Mouse (Mus musculus) heart, postnatal 0 days (tissue): ENCODE results near the gene Slamf1. TPM values are rescaled to one million over a fixed set of nuclear protein-coding genes. Genes with fewer than 3 reads are reported as not detected.

ENCODE experiments used
- ATAC-seq: fragments of 200-750 bp; cut with Nextera tagmentation; 2 replicates; pipeline ENCODE4 v1.8.0; 2017; ENCODE audit warnings: low read depth, moderate number of reproducible peaks, moderate library complexity; ENCODE audit not compliant: insufficient read depth
- DNase-seq: peaks from one replicate; pipeline ENCODE4 v3.0.0-alpha.2; 2016; ENCODE audit warnings: low spot score
- H3K27ac ChIP-seq: fragments of 300-500 bp; sonication (generic); 2 replicates; pipeline ENCODE4 v1.5.1; 2014; ENCODE audit warnings: low read depth, mild to moderate bottlenecking
- H3K27me3 ChIP-seq: fragments of 300-500 bp; sonication (generic); 2 replicates; pipeline ENCODE4 v1.6.1; 2014; ENCODE audit warnings: low read length, mixed read lengths; ENCODE audit not compliant: control insufficient read depth, insufficient read depth
- H3K36me3 ChIP-seq: fragments of 300-500 bp; sonication (generic); replicated peaks from 2 replicates; pipeline ENCODE4 v1.6.1; 2014; ENCODE audit warnings: low read length, mixed read lengths; ENCODE audit not compliant: control insufficient read depth, insufficient read depth
- H3K4me1 ChIP-seq: fragments of 300-500 bp; sonication (generic); 2 replicates; pipeline ENCODE4 v1.6.1; 2014; ENCODE audit warnings: antibody characterized with exemption; ENCODE audit not compliant: control insufficient read depth, insufficient read depth
- H3K4me2 ChIP-seq: fragments of 300-500 bp; sonication (generic); 2 replicates; pipeline ENCODE4 v1.6.1; 2014; ENCODE audit warnings: low read depth, mild to moderate bottlenecking, low read length, moderate library complexity
- H3K4me3 ChIP-seq: fragments of 300-500 bp; sonication (generic); 2 replicates; pipeline ENCODE4 v1.5.1; 2014; ENCODE audit warnings: low read depth, low read length
- H3K9ac ChIP-seq: fragments of 300-500 bp; sonication (generic); replicated peaks from 2 replicates; pipeline ENCODE4 v1.6.1; 2014; ENCODE audit warnings: low read depth, low read length, mixed read lengths
- H3K9me3 ChIP-seq: fragments of 300-500 bp; sonication (generic); replicated peaks from 2 replicates; pipeline ENCODE4 v1.6.1; 2016; ENCODE audit warnings: low read length; ENCODE audit not compliant: control insufficient read depth
- CTCF ChIP-seq: IDR thresholded peaks from 2 replicates; pipeline ENCODE4 v1.5.1; 2016; ENCODE audit warnings: antibody characterized with exemption, control low read depth, low read depth
- EP300 ChIP-seq: IDR thresholded peaks from 2 replicates; pipeline ENCODE4 v1.6.1; 2016; ENCODE audit warnings: antibody characterized with exemption, low read depth
- WGBS: fragments of 180-500 bp; shearing (Covaris S2); extraction: QIAGEN DNeasy Blood & Tissue Kit; methylation state at CpG from one replicate; pipeline ENCODE4 v1.1.7; 2014; 5-methylcytosine and 5-hydroxymethylcytosine counted together
- polyA plus RNA-seq: library from polyadenylated mRNA; unstranded; fragments of >200 nt; fragmentation: Nextera tagmentation; extraction: Ambion mirVana; gene quantifications from 2 replicates; pipeline ENCODE4 v1.2.1, GENCODE M21; 2015
- total RNA-seq: library from RNA; depleted of rRNA; stranded (reverse); fragments of >200 nt; gene quantifications from 2 replicates; pipeline ENCODE4 v1.2.3, GENCODE M21; 2014; ENCODE audit warnings: low replicate concordance; rRNA removed

The Slamf1 gene
- total RNA-seq (0.15 TPM in 1 of 2 replicates, not detected in the other), polyA plus RNA-seq (0.10 and 0.14 TPM in 2 replicates)

DNA sequence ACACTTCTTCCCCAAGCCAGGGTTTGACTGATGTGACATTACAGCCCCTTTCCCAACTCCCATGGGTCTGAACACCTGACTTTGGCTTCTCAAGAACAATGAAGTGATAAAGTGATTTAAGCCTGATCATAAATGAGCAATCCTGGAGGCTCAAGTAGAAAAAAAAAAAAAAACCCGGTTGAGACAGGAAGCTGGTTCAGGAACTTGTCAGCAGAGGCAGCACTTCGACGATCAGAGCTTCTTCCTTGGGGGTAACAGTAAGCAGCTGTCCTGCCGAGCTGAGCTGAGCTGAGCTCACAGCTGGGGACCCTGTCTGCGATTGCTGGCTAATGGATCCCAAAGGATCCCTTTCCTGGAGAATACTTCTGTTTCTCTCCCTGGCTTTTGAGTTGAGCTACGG lies at the start of gene Slamf1:
Slamf1 (plus strand) TSS at position 230 of the 400 bp plus-strand sequence.
- ATAC-seq (no peak), DNase-seq (no peak)
- no peak within 1 kb of the TSS for H3K9ac ChIP-seq
- H3K9me3 ChIP-seq = no peaks in the 10 kb centered on the region
- TF ChIP-seq EP300 (no peak), CTCF (no peak)
- H3K4me1 ChIP-seq = peaks cover 13% of the 10 kb centered on the region
- H3K27me3 ChIP-seq = no peaks in the 10 kb centered on the region
- no peak within 1 kb of the TSS for H3K27ac ChIP-seq
- peak within 1 kb of the TSS; percentile 27; the same call in 1 of the 2 replicates for H3K4me2 ChIP-seq
- no peak within 1 kb of the TSS; the same call in 1 of the 2 replicates for H3K4me3 ChIP-seq
- no peaks in the 10 kb centered on the region for H3K36me3 ChIP-seq
- WGBS = 27% methylated on average over 6 of the region's 6 CpGs

DNA sequence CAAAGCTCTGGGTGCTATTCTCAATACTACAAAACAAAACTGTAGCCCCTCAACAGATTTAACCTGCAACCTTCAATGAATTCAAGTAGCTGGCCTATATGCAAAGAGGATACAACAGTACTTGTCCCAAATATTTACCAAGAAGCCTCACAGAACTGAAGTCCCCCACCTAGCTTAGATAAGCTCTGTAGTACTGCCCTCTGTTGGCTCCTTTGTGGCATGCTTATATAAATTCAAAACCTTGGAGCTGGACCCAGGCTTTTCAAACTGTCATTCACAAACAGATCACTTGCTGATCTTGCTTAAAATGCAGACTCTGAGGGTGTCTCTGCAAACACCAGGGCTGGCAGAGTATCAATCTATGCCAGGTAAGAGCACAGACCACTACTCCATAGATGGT lies 35.7 kb upstream of the Slamf1 start:
- Histone ChIP-seq H3K9ac (no peak overlapping the region), H3K27ac (no peak overlapping the region), H3K27me3 (no peaks in the 10 kb centered on the region), H3K4me1 (no peaks in the 10 kb centered on the region), H3K4me3 (no peak overlapping the region), H3K9me3 (no peaks in the 10 kb centered on the region), H3K4me2 (no peak overlapping the region), H3K36me3 (no peaks in the 10 kb centered on the region)
- no peak for TF ChIP-seq CTCF
- no peak for TF ChIP-seq EP300
- DNase-seq (no peak), ATAC-seq (no peak)

DNA sequence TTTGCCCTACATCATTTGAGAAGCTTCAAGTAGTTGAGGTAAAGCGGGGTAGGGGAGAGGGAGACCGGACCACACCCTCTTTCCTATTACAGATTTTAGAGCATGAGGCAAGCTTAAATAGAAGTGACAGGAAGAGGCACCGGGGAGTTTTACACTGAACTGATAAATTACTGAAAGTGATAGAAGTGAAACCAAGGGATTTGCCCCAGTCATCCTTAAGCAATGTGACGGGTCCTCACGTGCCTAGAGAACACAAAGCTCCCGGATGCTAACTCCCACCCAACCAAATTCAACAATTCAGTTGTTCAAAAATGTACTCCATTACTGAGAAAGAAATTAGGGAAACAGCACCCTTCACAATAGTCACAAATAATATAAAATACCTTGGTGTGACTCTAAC lies 32.0 kb upstream of the Slamf1 start:
- DNase-seq = no peak
- Histone ChIP-seq H3K9me3 (no peaks in the 10 kb centered on the region), H3K9ac (no peak overlapping the region), H3K4me2 (no peak overlapping the region), H3K27me3 (no peaks in the 10 kb centered on the region), H3K36me3 (no peaks in the 10 kb centered on the region), H3K4me1 (no peaks in the 10 kb centered on the region), H3K4me3 (no peak overlapping the region), H3K27ac (no peak overlapping the region)
- WGBS = 75% methylated on average over 6 of the region's 6 CpGs
- no peak for TF ChIP-seq CTCF
- no peak for ATAC-seq

DNA sequence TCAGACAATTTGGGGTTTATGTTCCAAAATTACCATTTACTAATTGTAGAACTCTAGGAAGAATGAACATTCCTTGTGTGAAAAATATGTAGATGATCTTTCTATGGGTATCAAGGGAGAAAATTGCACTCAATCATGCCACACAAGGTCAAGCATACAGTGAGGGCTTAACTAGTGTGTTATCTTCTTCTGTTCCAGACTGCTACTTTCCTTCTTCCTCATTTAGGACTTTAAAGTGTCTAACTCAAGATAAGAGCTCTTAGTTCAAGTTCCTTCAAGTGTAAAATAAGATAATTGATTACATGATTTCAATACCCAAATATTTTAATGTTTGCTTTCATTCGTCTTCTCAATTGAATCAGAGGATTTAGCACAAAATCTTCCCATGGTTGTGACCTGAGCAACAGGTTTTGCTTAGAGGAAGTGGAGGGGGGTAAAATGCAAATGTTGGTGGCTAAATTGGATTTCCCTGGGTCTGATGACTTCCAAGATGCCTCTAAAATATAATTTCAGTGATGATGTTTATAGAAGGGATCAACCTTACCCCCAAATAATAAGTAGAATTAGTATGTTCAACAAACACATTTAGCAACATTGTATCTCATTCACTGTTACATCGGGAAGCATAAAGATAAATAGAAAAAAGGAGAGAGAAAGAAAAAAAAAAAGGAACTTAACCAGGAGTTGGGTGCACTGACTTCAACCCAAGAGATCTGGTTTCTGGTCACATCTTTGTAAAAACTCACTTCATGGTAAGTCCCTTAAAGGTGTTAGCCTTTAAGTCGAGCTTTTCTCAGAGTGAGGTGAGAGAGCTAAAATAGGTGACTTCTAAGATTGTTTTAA lies 18.6 kb upstream of the Slamf1 start:
- Histone ChIP-seq H3K4me3 (no peak overlapping the region), H3K27ac (no peak overlapping the region), H3K4me2 (no peak overlapping the region), H3K27me3 (no peaks in the 10 kb centered on the region), H3K9ac (no peak overlapping the region), H3K36me3 (no peaks in the 10 kb centered on the region), H3K9me3 (no peaks in the 10 kb centered on the region), H3K4me1 (no peaks in the 10 kb centered on the region)
- WGBS = 78% methylated on average over 3 of the region's 3 CpGs
- no peak for TF ChIP-seq EP300
- no peak for TF ChIP-seq CTCF
- DNase-seq (no peak), ATAC-seq (no peak)

DNA sequence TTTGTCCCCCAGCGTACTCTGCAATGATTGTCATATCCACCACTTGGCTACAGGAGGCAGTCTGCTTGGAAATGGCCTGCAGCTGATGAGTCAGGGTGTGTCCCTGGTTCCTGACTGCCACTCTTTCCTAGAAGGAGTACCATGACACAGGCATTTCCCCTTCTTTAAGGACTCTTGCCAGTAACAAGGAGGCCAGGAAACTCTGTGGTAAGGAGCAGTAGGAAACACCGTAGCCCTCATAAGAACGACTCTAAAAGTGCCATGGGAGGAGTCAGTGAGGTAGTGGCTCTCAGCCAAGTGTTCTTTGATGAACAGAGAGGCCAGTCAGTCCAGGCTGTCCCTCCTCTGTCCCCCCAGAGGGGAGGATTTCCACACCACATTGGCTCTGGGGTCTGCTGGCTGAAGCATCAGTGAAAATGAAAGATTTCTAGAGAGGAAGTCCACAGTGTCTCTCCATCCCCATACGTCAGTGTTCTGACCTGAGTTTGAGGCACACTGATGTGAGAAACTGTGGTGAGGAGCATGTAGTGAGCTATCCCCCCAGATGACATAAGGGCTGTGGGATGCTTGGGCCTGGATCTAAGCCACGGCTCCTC lies 5.0 kb upstream of the Slamf1 start:
- no peak for ATAC-seq
- H3K4me2 ChIP-seq = no peak overlapping the region
- DNase-seq = no peak
- peaks cover 3% of the 10 kb centered on the region; the same call in 1 of the 2 replicates for H3K4me1 ChIP-seq
- H3K9me3 ChIP-seq = no peaks in the 10 kb centered on the region
- H3K4me3 ChIP-seq = no peak overlapping the region
- no peaks in the 10 kb centered on the region for H3K27me3 ChIP-seq
- TF ChIP-seq EP300 = no peak
- no peak for TF ChIP-seq CTCF
- no peak overlapping the region for H3K27ac ChIP-seq
- no peaks in the 10 kb centered on the region for H3K36me3 ChIP-seq
- no peak overlapping the region for H3K9ac ChIP-seq
- WGBS = 39% methylated on average over 5 of the region's 5 CpGs
